8 mouse cellular contexts compared by ENCODE assay signal in the genomic region with DNA sequence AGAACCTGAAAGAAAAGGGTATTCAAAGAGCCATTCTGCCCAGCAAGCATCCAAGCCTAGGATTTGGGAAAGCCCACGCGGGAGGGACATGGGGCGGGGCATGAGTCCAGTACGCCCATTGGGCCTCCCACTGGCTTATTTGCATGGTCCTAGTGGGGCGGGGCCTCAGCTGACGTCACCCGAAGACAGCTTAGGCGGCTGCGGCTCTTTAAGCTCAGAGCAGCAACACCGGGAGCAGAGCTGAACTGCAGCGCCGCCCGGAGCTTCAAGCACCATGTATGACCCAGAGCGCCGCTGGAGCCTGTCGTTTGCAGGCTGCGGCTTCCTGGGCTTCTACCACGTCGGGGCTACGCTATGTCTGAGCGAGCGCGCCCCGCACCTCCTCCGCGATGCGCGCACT. TPM values are rescaled to one million over a fixed set of nuclear protein-coding genes. Genes with fewer than 3 reads are reported as not detected.
A peak's percentile ranks its signal among the peaks of the same experiment; 100 is the strongest.
DNase-seq lines count a peak whose midpoint lies in the region; ATAC-seq and TF ChIP-seq lines count a peak whose summit lies in the region.

A gene (plus strand): TSS at position 238 of the 400 bp plus-strand sequence.

- H3K9ac ChIP-seq in CH12.LX (ENCODE audit: insufficient read depth, low read depth): peak within 1 kb of the TSS; percentile 12; the same call in 1 of the 2 replicates
- peak within 1 kb of the TSS; percentile 71 for H3K9ac ChIP-seq in forebrain, embryonic 13.5 days
- H3K9ac ChIP-seq in heart, postnatal 0 days (replicated peaks; ENCODE audit: low read depth, low read length): no peak within 1 kb of the TSS
- no peak within 1 kb of the TSS; the same call in 1 of the 2 replicates for H3K9ac ChIP-seq in liver, embryonic 14.5 days (replicated peaks)
- peak within 1 kb of the TSS; percentile 58 for H3K9ac ChIP-seq in neural tube, embryonic 11.5 days (ENCODE audit: low read length)
- peak within 1 kb of the TSS; percentile 53 for H3K9ac ChIP-seq in stomach, postnatal 0 days (ENCODE audit: low read length)

- peak in 1 of 2 experiments; percentile 50; a peak in 2 of 4 replicates for TF ChIP-seq CTCF in CH12.LX (conservative IDR thresholded peaks at IDR 0.05 in 1 of 2, IDR thresholded peaks at IDR 0.05 in 1 of 2; ENCODE audit: low read depth in 2 of 2, low read length in 2 of 2)
- peak; percentile 45 for TF ChIP-seq CTCF in heart, postnatal 0 days (IDR thresholded peaks at IDR 0.05; ENCODE audit: low read depth)
- peak; percentile 36; the same call in 1 of the 2 replicates for TF ChIP-seq CTCF in liver, embryonic 14.5 days (IDR thresholded peaks at IDR 0.05; ENCODE audit: low read depth)
- TF ChIP-seq CTCF in stomach, postnatal 0 days (IDR thresholded peaks at IDR 0.05; ENCODE audit: low read depth): peak; percentile 63

- in situ Hi-C loops in CH12.LX (cut with MboI; ENCODE audit: low pct_ligation_motif_present, low pct_unique_long_range_greater_than_20kb, low sequenced_read_pairs): no loop called here

- no peaks in the 10 kb centered on the region for H3K36me3 ChIP-seq in CH12.LX (replicated peaks in 1 of 2; ENCODE audit: control insufficient read depth in 1 of 2, insufficient read depth in 1 of 2, low read length in 1 of 2)
- H3K36me3 ChIP-seq in forebrain, embryonic 13.5 days (ENCODE audit: poor library complexity, severe bottlenecking): no peaks in the 10 kb centered on the region
- H3K36me3 ChIP-seq in heart, postnatal 0 days (replicated peaks; ENCODE audit: control insufficient read depth, insufficient read depth, low read length): no peaks in the 10 kb centered on the region
- H3K36me3 ChIP-seq in liver, embryonic 14.5 days (replicated peaks; ENCODE audit: control insufficient read depth, insufficient read depth, low read depth): no peaks in the 10 kb centered on the region
- no peaks in the 10 kb centered on the region for H3K36me3 ChIP-seq in neural tube, embryonic 11.5 days (ENCODE audit: control insufficient read depth, insufficient read depth, low read length)
- no peaks in the 10 kb centered on the region for H3K36me3 ChIP-seq in stomach, postnatal 0 days (ENCODE audit: control insufficient read depth, insufficient read depth, low read length)

- peak within 1 kb of the TSS; percentile 32 to 76 (median 57) for H3K4me3 ChIP-seq in CH12.LX (replicated peaks in 1 of 3; ENCODE audit: low read depth in 2 of 3, low read length in 2 of 3, poor library complexity in 1 of 3)
- peak within 1 kb of the TSS; percentile 53 for H3K4me3 ChIP-seq in forebrain, embryonic 13.5 days
- H3K4me3 ChIP-seq in heart, postnatal 0 days (ENCODE audit: low read depth, low read length): peak within 1 kb of the TSS; percentile 44
- peak within 1 kb of the TSS; percentile 44 to 47 for H3K4me3 ChIP-seq in liver, embryonic 14.5 days (ENCODE audit: insufficient read depth in 1 of 2, low read depth in 2 of 2, low read length in 2 of 2)
- peak within 1 kb of the TSS; percentile 48 for H3K4me3 ChIP-seq in neural tube, embryonic 11.5 days (ENCODE audit: low read depth, low read length)
- H3K4me3 ChIP-seq in stomach, postnatal 0 days (ENCODE audit: low read depth, low read length): peak within 1 kb of the TSS; percentile 43

- H3K9me3 ChIP-seq in CH12.LX (replicated peaks; ENCODE audit: low read length): peaks cover 4% of the 10 kb centered on the region
- H3K9me3 ChIP-seq in forebrain, embryonic 13.5 days (replicated peaks): no peaks in the 10 kb centered on the region
- no peaks in the 10 kb centered on the region for H3K9me3 ChIP-seq in heart, postnatal 0 days (replicated peaks; ENCODE audit: control insufficient read depth, low read length)
- no peaks in the 10 kb centered on the region for H3K9me3 ChIP-seq in liver, embryonic 14.5 days (ENCODE audit: control insufficient read depth, low read length)
- H3K9me3 ChIP-seq in neural tube, embryonic 11.5 days (ENCODE audit: control insufficient read depth, low read length): no peaks in the 10 kb centered on the region
- no peaks in the 10 kb centered on the region for H3K9me3 ChIP-seq in stomach, postnatal 0 days (ENCODE audit: control insufficient read depth, low read length)

- peak; percentile 92 for DNase-seq in CH12.LX (ENCODE audit: extremely low read depth)
- peak; percentile 97 for DNase-seq in cerebellum, adult 11 months
- DNase-seq in heart, postnatal 0 days (ENCODE audit: low spot score): peak; percentile 92
- DNase-seq in kidney, postnatal 36 days: peak; percentile 97 to 98
- peak; percentile 66 to 77 (median 74) for DNase-seq in liver, embryonic 14.5 days (ENCODE audit: low read depth in 3 of 3, low spot score in 3 of 3)
- peak; percentile 99 for DNase-seq in neural tube, embryonic 11.5 days (ENCODE audit: low spot score)
- DNase-seq in stomach, postnatal 0 days (ENCODE audit: low spot score): peak; percentile 94

- peak within 1 kb of the TSS; percentile 79 for H3K4me2 ChIP-seq in CH12.LX (ENCODE audit: insufficient read depth, low read depth, poor library complexity, severe bottlenecking)
- peak within 1 kb of the TSS; percentile 88 for H3K4me2 ChIP-seq in forebrain, embryonic 13.5 days
- H3K4me2 ChIP-seq in heart, postnatal 0 days (ENCODE audit: low read depth, low read length): peak within 1 kb of the TSS; percentile 85
- H3K4me2 ChIP-seq in liver, embryonic 14.5 days (ENCODE audit: low read depth): peak within 1 kb of the TSS; percentile 66
- H3K4me2 ChIP-seq in neural tube, embryonic 11.5 days (ENCODE audit: low read depth): peak within 1 kb of the TSS; percentile 94
- H3K4me2 ChIP-seq in stomach, postnatal 0 days (replicated peaks; ENCODE audit: low read depth): peak within 1 kb of the TSS; percentile 85

- dilution Hi-C loops in CH12.LX (cut with MboI; ENCODE audit: extremely low pct_ligation_motif_present, extremely low pct_unique_long_range_greater_than_20kb, low sequenced_read_pairs): no loop called here

- peak; percentile 96 for TF ChIP-seq POLR2A in CH12.LX (IDR thresholded peaks at IDR 0.05; ENCODE audit: low read depth, low read length)

- H3K79me2 ChIP-seq in CH12.LX (replicated peaks; ENCODE audit: control insufficient read depth, extremely low read depth, insufficient read depth, poor library complexity, severe bottlenecking): no peaks in the 10 kb centered on the region

- H3K27me3 ChIP-seq in CH12.LX (replicated peaks): peaks cover 39% of the 10 kb centered on the region
- H3K27me3 ChIP-seq in forebrain, embryonic 13.5 days: peaks cover 3% of the 10 kb centered on the region; the same call in 1 of the 2 replicates
- H3K27me3 ChIP-seq in heart, postnatal 0 days (ENCODE audit: control insufficient read depth, insufficient read depth, low read length): peaks cover 15% of the 10 kb centered on the region
- H3K27me3 ChIP-seq in liver, embryonic 14.5 days (ENCODE audit: control insufficient read depth, insufficient read depth, low read length): peaks cover 16% of the 10 kb centered on the region
- no peaks in the 10 kb centered on the region for H3K27me3 ChIP-seq in neural tube, embryonic 11.5 days (ENCODE audit: control insufficient read depth, insufficient read depth, low read length)
- H3K27me3 ChIP-seq in stomach, postnatal 0 days (ENCODE audit: control insufficient read depth, insufficient read depth, low read length): no peaks in the 10 kb centered on the region

- WGBS in forebrain, embryonic 13.5 days: 1% methylated on average over 28 of the region's 28 CpGs
- WGBS in heart, postnatal 0 days: under 1% methylated on average over 28 of the region's 28 CpGs
- under 1% methylated on average over 28 of the region's 28 CpGs for WGBS in liver, embryonic 14.5 days (ENCODE audit: insufficient replicate concordance)
- 0% methylated on average over 28 of the region's 28 CpGs for WGBS in neural tube, embryonic 11.5 days
- WGBS in stomach, postnatal 0 days: under 1% methylated on average over 28 of the region's 28 CpGs

- peak; percentile 98 for ATAC-seq in forebrain, embryonic 13.5 days
- ATAC-seq in heart, postnatal 0 days (ENCODE audit: insufficient read depth, low read depth): peak; percentile 100
- ATAC-seq in liver, embryonic 14.5 days (ENCODE audit: insufficient read depth): peak; percentile 82
- ATAC-seq in neural tube, embryonic 11.5 days (ENCODE audit: insufficient read depth, low FRiP score, low TSS enrichment): peak; percentile 96
- ATAC-seq in stomach, postnatal 0 days (ENCODE audit: low FRiP score, low TSS enrichment): peak; percentile 97

- peak; percentile 29 for TF ChIP-seq RAD21 in CH12.LX (IDR thresholded peaks at IDR 0.05; ENCODE audit: low read depth, low read length)

- H3K4me1 ChIP-seq in CH12.LX (ENCODE audit: control insufficient read depth in 1 of 2, insufficient read depth in 2 of 2): peaks cover 5 to 26% of the 10 kb centered on the region in 2 experiments; a peak in 3 of 4 replicates
- H3K4me1 ChIP-seq in forebrain, embryonic 13.5 days: peaks cover 21% of the 10 kb centered on the region
- H3K4me1 ChIP-seq in heart, postnatal 0 days (ENCODE audit: control insufficient read depth, insufficient read depth): peaks cover 7% of the 10 kb centered on the region
- peaks cover 0 to 4% of the 10 kb centered on the region in 2 experiments; a peak in 2 of 4 replicates for H3K4me1 ChIP-seq in liver, embryonic 14.5 days (replicated peaks; ENCODE audit: control insufficient read depth in 2 of 2, insufficient read depth in 2 of 2, low read length in 1 of 2)
- H3K4me1 ChIP-seq in neural tube, embryonic 11.5 days (ENCODE audit: control insufficient read depth, insufficient read depth, low read length): 0 out of 2 replicates have a peak, but pooled peaks cover 3% of the 10 kb centered on the region
- H3K4me1 ChIP-seq in stomach, postnatal 0 days (replicated peaks; ENCODE audit: control insufficient read depth, insufficient read depth): no peaks in the 10 kb centered on the region; the same call in 1 of the 2 replicates

- H3K27ac ChIP-seq in CH12.LX (ENCODE audit: insufficient read depth, low read depth): peak within 1 kb of the TSS; percentile 26
- peak within 1 kb of the TSS; percentile 25; the same call in 1 of the 2 replicates for H3K27ac ChIP-seq in forebrain, embryonic 13.5 days
- no peak within 1 kb of the TSS for H3K27ac ChIP-seq in heart, postnatal 0 days (ENCODE audit: low read depth)
- H3K27ac ChIP-seq in liver, embryonic 14.5 days: no peak within 1 kb of the TSS
- H3K27ac ChIP-seq in neural tube, embryonic 11.5 days (ENCODE audit: low read depth, low read length): 0 out of 2 replicates have a peak within 1 kb of the TSS, but pooled peaks have one; percentile 39
- no peak within 1 kb of the TSS; the same call in 1 of the 2 replicates for H3K27ac ChIP-seq in stomach, postnatal 0 days (replicated peaks)

- TF ChIP-seq EP300 in CH12.LX (IDR thresholded peaks at IDR 0.05; ENCODE audit: low read length): no peak
- TF ChIP-seq EP300 in heart, postnatal 0 days (IDR thresholded peaks at IDR 0.05; ENCODE audit: low read depth): no peak
- TF ChIP-seq EP300 in liver, embryonic 14.5 days (IDR thresholded peaks at IDR 0.05; ENCODE audit: low read depth): no peak
- no peak for TF ChIP-seq EP300 in stomach, postnatal 0 days (optimal IDR thresholded peaks at IDR 0.05)

RNA-seq across cellular contexts. Expression of the gene that starts here (rescaled TPM):
- total RNA-seq in CH12.LX (2012; rRNA removed) (1.1 and 3.2 TPM in 2 replicates), CH12.LX (2014; rRNA removed) (0.96 and 2.2 TPM in 2 replicates)
- 0.41 TPM in 1 of 2 replicates, not detected in the other for polyA plus RNA-seq in CH12.LX (2012; ENCODE audit: insufficient read length, low read depth)
- polyA plus RNA-seq in forebrain, embryonic 13.5 days (2015; fragmentation: Nextera tagmentation; extraction: Ambion mirVana): 2.8 and 3.1 TPM in 2 replicates
- total RNA-seq in heart, postnatal 0 days (2014; rRNA removed; ENCODE audit: low replicate concordance): not detected in 2 replicates
- 0.32 and 0.48 TPM in 2 replicates for polyA plus RNA-seq in heart, postnatal 0 days (2015; fragmentation: Nextera tagmentation; extraction: Ambion mirVana)
- polyA plus RNA-seq in liver, embryonic 14.5 days (2012; rRNA removed): 4.0 TPM in 2 replicates
- 0.66 and 0.72 TPM in 2 replicates for polyA plus RNA-seq in liver, embryonic 14.5 days (2014; fragmentation: Nextera tagmentation; extraction: Ambion mirVana)
- 0.29 and 0.97 TPM in 2 replicates for polyA plus RNA-seq in neural tube, embryonic 11.5 days (2014; fragmentation: Nextera tagmentation; extraction: Ambion mirVana)
- 3.0 and 4.1 TPM in 2 replicates for polyA plus RNA-seq in stomach, postnatal 0 days (2015; fragmentation: Nextera tagmentation; extraction: Ambion mirVana)

Comparison
In these comparisons a context has a peak if more than half of its experiments do, and no peak if none do; other contexts are left out.
1. Peak in DNase-seq, ATAC-seq, H3K4me3 ChIP-seq and H3K4me2 ChIP-seq in heart, postnatal 0 days; RNA of the gene not detected or under 1 TPM.
2. Peak in DNase-seq, ATAC-seq, H3K4me3 ChIP-seq, H3K27ac ChIP-seq, H3K9ac ChIP-seq and H3K4me2 ChIP-seq in neural tube, embryonic 11.5 days; RNA of the gene not detected or under 1 TPM.
3. H3K27ac ChIP-seq: peak in CH12.LX (single experiment) and forebrain, embryonic 13.5 days (single experiment); none in heart, postnatal 0 days (single experiment), liver, embryonic 14.5 days (single experiment) and stomach, postnatal 0 days (single experiment).
4. H3K9ac ChIP-seq: peak in CH12.LX (single experiment), forebrain, embryonic 13.5 days (single experiment) and stomach, postnatal 0 days (single experiment); none in heart, postnatal 0 days (single experiment) and liver, embryonic 14.5 days (single experiment).
5. Peak in every context shown above with its lines, with median percentiles within 50 percentile points of each other: DNase-seq, H3K4me2 ChIP-seq, H3K4me3 ChIP-seq and ATAC-seq.